Mouse (Mus musculus): ENCODE data around the gene Arrdc2.

Gene Arrdc2

DNA sequence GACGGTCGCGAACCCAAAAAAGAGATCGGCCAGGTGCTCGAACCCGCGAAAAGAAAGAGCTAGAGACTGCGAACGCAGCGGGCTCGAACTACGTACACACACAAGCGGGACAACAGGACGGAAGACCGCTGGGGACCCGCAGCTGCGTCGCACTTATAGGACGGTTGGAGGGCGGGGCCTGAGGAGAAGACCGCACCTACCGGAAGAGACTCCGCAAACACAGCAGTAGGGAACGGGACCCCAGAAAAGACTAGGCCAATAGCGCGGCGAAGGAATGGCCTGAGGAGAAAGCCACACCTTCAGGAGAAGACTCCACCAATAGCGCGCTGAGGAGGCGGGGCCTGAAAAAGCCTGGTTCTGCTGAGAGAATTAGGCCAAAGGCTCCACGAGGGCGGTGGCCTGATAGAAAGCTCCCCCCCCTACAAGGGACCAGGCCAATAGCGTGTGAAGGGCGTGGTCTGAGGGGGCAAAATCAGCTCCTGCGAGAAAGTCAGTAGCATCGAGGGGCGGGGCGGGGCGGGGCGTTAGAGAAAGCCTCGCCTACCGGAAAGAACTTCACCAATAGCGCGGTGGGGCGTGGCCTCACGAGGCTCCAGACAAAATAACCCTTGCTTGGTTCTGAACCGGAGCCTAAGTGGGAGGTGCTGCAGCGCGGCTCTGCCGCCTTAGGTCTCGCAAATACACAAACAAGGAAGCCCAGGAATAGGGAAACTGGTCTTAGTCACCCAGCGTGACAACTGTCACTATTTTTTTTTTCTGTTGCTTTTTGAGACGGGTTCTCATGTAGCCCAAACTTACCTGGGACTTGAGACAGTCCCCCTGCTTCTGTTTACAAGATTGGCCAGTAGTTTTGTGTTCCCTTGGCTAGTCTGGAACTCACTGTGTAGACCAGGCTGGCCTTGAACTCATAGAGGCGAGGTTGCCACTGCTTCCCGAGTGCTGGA is at the start of gene Arrdc2:
Gene Arrdc2, minus strand, starts transcription at position 313 of the 944 bp plus-strand sequence.
- peak; percentile 95 to 99 for DNase-seq (ENCODE audit: low spot score in 2 of 2)

DNA sequence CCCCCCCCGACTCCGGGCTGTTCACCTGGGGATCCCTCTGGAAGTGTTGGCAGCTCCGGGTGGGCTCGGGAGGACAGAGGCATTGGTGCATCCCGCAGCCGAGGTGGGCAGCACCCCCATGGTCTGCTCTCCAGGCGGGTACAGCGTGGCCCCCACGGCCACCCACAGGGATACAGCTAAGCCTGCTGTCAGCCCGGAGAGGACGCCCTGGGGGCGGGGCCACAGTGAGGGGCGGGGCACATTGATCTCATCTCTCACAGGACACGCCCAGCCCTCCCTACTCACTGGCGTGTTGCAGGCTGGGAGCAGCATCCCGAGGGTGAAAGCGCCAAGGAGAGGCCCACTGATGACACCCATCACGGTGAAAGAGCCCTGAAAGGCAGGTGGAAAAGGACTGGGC is 48.1 kb upstream of the Arrdc2 start:
- DNase-seq (ENCODE audit: low spot score in 2 of 2): no peak

- DNase-seq (ENCODE audit: low spot score in 2 of 2): no peak
These were observed 46.1 kb upstream of the Arrdc2 start for GRCm38 (mm10) chr8:70885612-70886011.

DNA sequence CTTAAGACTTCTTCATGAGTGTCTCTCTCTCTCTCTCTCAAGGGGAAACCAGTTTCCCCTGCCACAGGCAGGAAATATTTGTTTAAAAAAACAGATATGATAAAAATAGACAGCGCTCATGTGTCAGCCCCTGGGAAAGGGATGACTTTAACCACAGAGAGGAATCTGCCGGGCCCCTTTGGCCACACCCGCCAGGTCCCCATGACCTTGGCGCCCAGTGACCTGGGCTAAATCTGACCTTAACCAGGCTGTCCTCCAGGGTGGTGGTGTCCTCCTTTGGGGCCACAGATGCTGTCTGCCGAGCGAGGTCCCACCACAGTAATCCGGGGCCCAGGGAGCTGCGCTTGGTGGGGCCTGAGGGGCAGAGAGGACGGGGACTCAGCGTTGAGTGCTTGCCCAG is 45.2 kb upstream of the Arrdc2 start:
- DNase-seq (ENCODE audit: low spot score in 2 of 2): no peak

- no peak for DNase-seq (ENCODE audit: low spot score in 2 of 2)
These were observed 44.7 kb upstream of the Arrdc2 start for GRCm38 (mm10) chr8:70884186-70884585.

DNA sequence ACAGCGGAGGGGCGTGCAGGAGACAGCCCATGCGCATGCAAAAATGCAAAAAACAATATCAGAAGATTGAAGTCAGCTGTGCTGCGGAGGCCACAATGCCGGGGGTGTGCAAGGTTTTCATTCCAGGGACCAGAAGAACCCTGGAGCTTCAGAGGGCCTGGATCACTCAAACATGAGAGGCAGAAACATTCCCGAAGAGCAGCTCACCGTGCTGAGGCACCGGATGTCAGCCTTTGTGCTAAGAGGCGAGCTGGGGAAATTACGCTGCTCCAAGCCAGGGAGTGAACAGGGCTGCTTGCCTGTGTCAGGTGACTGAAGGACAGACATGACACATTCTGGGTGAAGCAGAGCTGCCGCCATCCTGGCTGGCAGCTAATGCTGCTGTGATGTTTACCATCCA is 41.0 kb upstream of the Arrdc2 start:
- no peak for DNase-seq (ENCODE audit: low spot score in 2 of 2)

GRCm38 (mm10) chr8:70880126-70880525 is 40.6 kb upstream of the Arrdc2 start:
- no peak for DNase-seq (ENCODE audit: low spot score in 2 of 2)

DNA sequence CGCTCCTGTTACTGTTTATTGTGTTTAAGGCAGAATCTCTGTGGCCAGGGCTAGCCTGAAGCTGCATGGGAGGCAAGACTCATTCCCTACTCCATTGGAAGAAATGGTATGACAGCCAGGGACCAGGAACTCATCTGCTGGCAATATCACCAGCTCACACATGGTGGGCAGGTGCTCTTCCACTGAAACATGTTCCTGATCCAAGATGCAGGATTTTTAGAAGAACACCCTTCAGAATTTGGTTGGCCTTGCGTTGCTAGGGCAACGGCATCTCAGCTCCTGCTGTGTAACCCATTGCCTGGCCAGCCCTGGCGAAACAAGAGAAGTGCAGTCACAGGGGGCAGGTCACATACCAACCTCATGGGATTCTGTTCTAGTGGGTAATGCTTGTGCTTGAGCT is 40.0 kb upstream of the Arrdc2 start:
- DNase-seq (ENCODE audit: low spot score in 2 of 2): no peak

GRCm38 (mm10) chr8:70878178-70878577 is 38.7 kb upstream of the Arrdc2 start:
- DNase-seq (ENCODE audit: low spot score in 2 of 2): no peak

DNA sequence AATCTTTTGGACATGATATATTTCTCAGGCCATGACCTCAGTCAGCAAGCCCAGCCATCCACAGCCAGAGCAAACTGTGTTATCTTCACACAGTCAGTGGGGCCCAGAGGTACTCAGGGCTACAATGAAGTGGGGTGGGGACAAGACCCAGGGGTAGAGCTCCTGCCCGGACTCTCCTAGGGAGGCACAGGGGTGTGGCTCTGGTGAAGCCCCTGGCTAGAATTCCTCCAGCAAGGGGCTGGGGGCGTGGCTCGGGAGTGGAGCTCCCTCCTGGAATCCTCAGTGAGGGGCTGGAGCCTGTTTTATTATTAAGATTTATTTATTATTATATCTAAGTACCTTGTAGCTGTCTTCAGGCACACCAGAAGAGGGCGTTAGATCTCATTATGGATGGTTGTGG is 36.9 kb upstream of the Arrdc2 start:
- no peak for DNase-seq (ENCODE audit: low spot score in 2 of 2)

- no peak for DNase-seq (ENCODE audit: low spot score in 2 of 2)
These were observed 34.9 kb upstream of the Arrdc2 start for GRCm38 (mm10) chr8:70874441-70874840.

GRCm38 (mm10) chr8:70873364-70873985 is 34.0 kb upstream of the Arrdc2 start, which contains the start of gene Ccdc124:
TSS of gene Ccdc124 (minus strand) at chr8:70873935.
- peak; percentile 96 to 98 for DNase-seq (ENCODE audit: low spot score in 2 of 2)

DNA sequence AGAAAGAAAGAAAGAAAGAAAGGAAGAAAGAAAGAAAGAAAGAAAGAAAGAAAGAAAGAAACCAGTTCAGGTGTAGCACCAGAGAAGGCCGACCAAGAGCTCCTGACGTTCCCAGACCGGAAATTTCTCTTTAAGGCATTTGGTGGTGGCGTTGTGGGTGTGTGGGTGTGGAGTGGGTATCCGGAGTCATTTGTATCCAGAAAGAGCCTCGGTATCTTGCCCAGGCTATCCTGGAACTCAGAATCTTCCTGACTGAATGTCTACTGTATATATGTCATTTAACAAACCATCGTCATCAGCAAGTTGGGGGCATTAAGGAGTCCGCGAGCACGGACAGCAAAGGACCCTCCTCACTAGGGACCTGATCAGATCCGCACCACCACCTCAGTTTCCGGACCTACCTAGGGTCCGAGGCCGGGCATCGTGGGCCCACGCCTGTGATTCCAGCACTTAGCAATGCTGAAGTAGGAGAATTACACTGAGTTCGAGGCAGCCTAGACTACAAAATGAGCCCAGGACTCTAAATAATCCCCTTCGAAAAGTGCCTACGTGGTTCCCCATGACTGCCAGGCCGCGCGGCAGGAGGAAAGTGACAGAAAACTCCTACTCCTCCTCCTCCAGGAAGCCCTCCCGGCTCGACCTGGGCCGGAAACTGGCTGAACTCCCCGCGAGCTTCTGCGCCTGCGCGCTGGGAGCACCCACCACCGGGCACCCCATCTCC is 33.3 kb upstream of the Arrdc2 start:
- no peak for DNase-seq (ENCODE audit: low spot score in 2 of 2)

GRCm38 (mm10) chr8:70871195-70871807 is 31.8 kb upstream of the Arrdc2 start:
- DNase-seq (ENCODE audit: low spot score in 2 of 2): no peak

DNA sequence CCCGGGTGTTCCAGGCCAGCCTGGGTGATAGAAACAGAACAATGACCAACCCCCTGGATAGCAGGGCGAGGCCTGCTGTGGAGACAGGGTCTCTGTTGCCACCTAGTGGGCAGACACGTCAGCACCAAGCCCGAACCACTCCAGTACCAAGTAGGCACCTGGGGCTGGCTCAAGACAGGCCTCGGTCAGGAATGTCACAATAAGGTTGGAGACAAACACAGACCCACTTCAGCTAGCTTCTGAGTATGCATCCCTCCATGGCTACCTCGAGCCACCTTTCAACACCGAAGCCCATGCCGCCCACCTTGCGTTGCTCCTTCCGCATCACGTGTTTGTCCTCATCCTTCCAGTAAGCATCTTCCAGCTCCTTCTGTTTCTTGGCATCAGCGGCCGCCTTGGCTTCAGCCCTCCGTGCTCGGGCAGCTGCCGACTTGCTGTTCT is 30.1 kb upstream of the Arrdc2 start:
- DNase-seq (ENCODE audit: low spot score in 2 of 2): peak; percentile 74 to 79

- no peak for DNase-seq (ENCODE audit: low spot score in 2 of 2)
These were observed 29.7 kb upstream of the Arrdc2 start for GRCm38 (mm10) chr8:70869199-70869571.

GRCm38 (mm10) chr8:70868559-70869198 is 29.2 kb upstream of the Arrdc2 start:
- DNase-seq (ENCODE audit: low spot score in 2 of 2): no peak

DNA sequence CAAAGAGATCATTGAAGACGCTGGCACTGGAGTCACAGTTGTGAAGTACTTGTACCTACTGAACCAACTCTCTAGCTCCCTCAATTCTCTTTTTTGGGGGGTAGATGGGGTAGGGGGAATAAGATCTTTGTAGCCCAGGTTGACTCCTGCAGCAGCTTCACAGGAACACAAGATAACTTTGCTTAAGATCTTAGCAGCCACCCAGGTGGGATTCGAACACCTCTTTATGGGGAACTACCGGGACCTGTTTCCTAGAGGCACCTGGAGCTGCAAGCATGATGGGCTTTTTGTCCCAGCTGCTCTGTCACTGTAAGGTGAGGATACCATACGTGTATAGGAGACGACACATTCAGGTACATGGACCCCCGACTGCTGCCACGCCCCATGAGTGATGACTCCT is 27.0 kb upstream of the Arrdc2 start:
- no peak for DNase-seq (ENCODE audit: low spot score in 2 of 2)

- no peak for DNase-seq (ENCODE audit: low spot score in 2 of 2)
These were observed 26.5 kb upstream of the Arrdc2 start for GRCm38 (mm10) chr8:70866001-70866520.

GRCm38 (mm10) chr8:70865350-70866000 is 26.0 kb upstream of the Arrdc2 start:
- DNase-seq (ENCODE audit: low spot score in 2 of 2): peak; percentile 100

Measured in frontal cortex, postnatal 36 days (tissue).